Mouse (Mus musculus): Measurements from ENCODE around the gene Polr2f.
A peak's percentile ranks its signal among the peaks of the same experiment; 100 is the strongest.

Gene Polr2f

DNA sequence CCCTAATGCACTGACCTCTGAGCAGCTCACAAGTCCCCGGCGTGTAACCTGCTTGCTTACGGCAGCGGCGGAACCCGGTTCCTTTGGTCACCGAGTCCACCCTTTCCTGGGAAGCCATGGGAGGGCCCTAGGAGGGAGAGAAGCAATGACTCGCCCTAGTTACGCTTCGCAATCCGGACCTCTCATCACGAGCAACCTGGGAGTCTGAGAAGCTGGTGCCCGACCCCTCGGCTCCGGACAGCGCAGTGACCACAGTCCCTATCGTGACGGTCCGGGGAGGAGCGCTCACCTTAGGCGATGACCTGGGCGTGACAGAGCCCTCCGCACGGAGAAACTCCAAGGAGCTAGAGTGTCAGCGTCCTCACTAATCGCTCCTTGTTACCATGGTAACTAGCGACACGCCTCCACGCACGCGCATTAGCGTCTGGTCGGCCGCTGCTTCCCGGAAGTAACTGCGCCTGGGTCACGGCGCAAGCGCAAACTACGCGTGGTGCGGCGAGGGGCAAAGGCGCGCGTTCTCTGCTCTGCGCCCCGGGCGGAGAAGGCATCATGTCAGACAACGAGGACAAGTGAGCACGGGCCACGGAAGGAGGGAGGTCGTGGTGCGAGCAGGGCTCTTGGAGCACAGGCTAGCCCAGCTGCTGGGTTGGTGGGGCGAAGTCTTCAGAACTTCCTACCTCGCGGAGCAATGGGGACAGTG, at the start of gene Polr2f, which contains the start of gene 1700088E04Rik:
Gene Polr2f, plus strand, starts transcription at position 144 of the 700 bp plus-strand sequence.
Gene 1700088E04Rik, minus strand, starts transcription at position 388 of the 700 bp plus-strand sequence.
- peak; percentile 97 for DNase-seq (ENCODE audit: low spot score)

- DNase-seq (ENCODE audit: low spot score): no peak
Observed at GRCm38 (mm10) chr15:79092284-79092683, 48.5 kb upstream of the Polr2f start.

DNA sequence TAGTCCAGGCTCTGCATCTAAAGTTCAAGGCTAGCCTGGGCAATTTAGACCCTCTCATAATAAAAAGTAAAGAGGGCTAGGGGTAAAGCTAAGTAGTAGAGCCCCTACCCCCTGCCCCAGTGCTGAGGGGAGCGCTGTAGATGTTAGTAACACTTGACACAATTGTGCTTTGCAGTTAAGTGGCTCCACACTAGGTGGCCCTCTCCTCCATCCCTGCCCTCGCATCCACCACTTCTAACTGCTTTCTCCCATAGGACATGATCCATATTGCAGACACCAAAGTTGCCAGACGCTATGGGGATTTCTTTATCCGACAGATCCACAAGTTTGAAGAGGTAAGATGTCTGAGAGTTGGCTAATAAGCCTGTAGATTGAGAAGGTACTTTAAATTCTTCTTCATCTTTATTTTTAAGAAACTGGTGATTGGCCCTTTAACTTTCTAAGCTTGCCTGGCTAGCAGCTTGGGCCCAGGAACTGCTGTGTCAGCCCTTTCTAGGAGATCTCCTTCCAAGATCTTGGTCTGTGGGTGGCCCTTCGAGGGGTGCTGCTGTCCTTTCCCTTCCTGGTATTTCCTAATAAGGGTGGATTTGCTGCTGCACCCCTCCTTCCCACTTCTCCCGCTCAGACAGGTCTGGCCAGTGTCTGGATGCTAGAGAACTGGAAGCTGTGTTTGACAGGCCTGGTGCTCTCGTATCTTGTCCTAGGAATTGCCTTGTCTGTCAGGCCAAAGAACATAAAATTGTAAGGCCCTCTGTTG, 47.5 kb upstream of the Polr2f start:
- no peak for DNase-seq (ENCODE audit: low spot score)

DNA sequence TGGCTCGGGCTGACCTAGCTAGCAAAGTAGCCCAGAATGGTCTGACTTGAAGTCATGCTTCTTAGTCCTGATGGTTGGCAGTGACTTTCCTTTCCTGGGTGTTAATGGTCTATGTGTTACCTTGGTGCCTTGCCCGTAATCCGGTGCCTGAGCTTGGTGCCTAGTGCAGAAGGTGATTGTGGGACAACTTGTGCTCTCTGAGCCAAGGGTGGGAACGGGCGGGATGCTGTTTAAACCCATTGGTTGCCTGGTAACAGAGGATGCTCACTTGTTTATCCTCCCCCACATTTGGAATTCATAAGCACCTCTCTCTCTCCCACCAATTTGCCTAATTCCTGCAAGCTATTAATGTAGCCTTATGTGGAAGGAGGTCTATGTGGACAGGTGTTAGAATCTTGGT, 45.3 kb upstream of the Polr2f start:
- no peak for DNase-seq (ENCODE audit: low spot score)

- no peak for DNase-seq (ENCODE audit: low spot score)
Observed at GRCm38 (mm10) chr15:79096556-79096955, 44.3 kb upstream of the Polr2f start.

GRCm38 (mm10) chr15:79097135-79097534, 43.7 kb upstream of the Polr2f start:
- no peak for DNase-seq (ENCODE audit: low spot score)

DNA sequence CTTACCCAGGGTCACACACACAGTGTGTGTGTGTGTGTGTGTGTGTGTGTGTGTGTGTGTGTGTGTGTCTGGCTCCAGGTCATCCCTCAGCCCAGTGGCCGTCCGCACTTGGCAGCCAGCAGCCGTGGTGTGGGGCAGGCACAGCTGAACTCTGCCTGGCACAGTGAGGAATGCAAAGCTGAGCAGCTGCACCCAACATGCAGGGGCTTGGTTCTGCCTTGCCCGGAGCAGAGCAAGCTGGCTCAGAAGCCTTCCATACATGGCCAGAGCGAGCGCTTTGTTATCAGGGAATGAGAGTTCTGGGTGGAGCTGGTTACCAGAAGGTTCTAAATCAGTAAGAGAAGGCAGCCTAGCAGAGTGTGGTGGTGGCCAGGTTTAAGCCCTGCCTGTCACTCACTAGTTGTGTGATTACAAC, 43.2 kb upstream of the Polr2f start:
- DNase-seq (ENCODE audit: low spot score): peak; percentile 58

DNA sequence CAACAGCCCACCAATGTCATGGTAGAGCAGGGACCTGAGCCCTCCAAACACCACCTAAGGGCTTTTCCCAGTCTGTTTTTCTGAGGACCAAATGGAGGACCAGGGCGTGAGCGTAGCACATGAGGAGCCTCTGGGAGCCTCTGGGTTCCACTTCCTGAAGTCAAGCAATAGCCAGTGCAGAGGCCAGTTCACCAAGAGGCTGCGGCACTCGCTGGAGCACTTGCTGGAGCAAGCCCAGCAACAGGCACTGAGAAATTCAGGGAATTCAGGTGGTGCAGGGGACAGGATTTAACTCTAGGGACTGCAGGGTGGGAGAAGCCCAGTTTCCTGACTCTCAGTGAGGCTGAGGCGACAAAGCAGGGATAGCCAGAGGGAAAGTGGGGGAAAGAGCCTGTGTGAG, 42.6 kb upstream of the Polr2f start:
- DNase-seq (ENCODE audit: low spot score): no peak

GRCm38 (mm10) chr15:79098868-79099267, 41.9 kb upstream of the Polr2f start:
- DNase-seq (ENCODE audit: low spot score): no peak

GRCm38 (mm10) chr15:79099456-79099855, 41.4 kb upstream of the Polr2f start:
- no peak for DNase-seq (ENCODE audit: low spot score)

- DNase-seq (ENCODE audit: low spot score): no peak
Observed at GRCm38 (mm10) chr15:79100391-79100790, 40.4 kb upstream of the Polr2f start.

- no peak for DNase-seq (ENCODE audit: low spot score)
Observed at GRCm38 (mm10) chr15:79101531-79101930, 39.3 kb upstream of the Polr2f start.

GRCm38 (mm10) chr15:79103264-79103663, 37.5 kb upstream of the Polr2f start:
- no peak for DNase-seq (ENCODE audit: low spot score)

DNA sequence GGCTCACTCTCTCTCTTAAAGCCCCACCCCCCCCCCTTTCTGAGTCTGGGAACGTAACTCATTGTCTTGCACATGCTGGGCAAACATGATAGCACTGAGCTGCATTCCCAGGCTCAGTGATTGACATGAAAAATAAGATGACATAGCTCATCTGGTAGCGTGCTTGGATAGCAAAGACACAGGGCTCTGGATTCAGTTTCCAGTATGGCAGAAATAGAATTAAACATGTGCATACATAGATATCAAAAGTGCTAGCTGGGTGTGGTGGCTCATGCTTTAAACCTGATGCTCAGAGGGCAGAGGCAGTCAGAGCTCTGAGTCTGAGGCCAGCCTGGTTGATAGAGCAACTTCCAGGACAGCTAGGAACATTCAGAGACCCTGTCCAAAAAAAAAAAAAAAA, 35.0 kb upstream of the Polr2f start:
- DNase-seq (ENCODE audit: low spot score): no peak

GRCm38 (mm10) chr15:79107966-79108365, 32.8 kb upstream of the Polr2f start:
- DNase-seq (ENCODE audit: low spot score): no peak

GRCm38 (mm10) chr15:79108421-79109320, 32.1 kb upstream of the Polr2f start, which contains the start of gene Micall1:
Gene Micall1, plus strand, starts transcription at chr15:79108898.
- peak; percentile 82 for DNase-seq (ENCODE audit: low spot score)

- no peak for DNase-seq (ENCODE audit: low spot score)
Observed at GRCm38 (mm10) chr15:79109321-79109934, 31.4 kb upstream of the Polr2f start.

- DNase-seq (ENCODE audit: low spot score): no peak
Observed at GRCm38 (mm10) chr15:79110031-79110430, 30.8 kb upstream of the Polr2f start.

- no peak for DNase-seq (ENCODE audit: low spot score)
Observed at GRCm38 (mm10) chr15:79110528-79110927, 30.3 kb upstream of the Polr2f start.

- DNase-seq (ENCODE audit: low spot score): no peak
Observed at GRCm38 (mm10) chr15:79111774-79112173, 29.0 kb upstream of the Polr2f start.

- no peak for DNase-seq (ENCODE audit: low spot score)
Observed at GRCm38 (mm10) chr15:79115276-79115675, 25.5 kb upstream of the Polr2f start.

DNA sequence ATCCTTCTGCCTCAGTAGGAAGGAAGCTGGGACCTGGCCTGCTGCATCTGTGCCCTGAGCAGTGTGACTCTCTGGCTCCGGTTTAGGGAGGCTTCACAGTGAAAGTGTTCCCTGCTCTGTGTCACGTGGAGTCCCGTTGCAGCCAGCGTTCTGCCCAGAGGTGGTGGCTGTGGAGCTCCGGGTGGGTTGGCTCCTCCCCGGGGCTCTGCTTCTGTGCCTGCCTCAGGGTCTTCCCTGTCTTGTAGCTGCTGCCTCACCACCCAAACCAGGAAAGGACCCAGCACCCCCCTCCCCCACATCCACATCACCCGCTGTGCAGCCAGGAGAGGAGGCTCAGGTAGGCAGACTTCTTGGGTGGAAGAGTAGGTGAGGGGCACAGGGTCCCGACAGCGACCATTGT, 21.3 kb upstream of the Polr2f start:
- no peak for DNase-seq (ENCODE audit: low spot score)
